ENCODE assay signal across 21 mouse cellular contexts in genomic region chr1:167631765-167632164, GRCm38 (mm10). TPM values are rescaled to one million over a fixed set of nuclear protein-coding genes. Genes with fewer than 3 reads are reported as not detected.
"Had no signal": no experiment of that assay in that cellular context is flagged by ENCODE, and none has a peak within 500 bp of the region (broad histone marks: within the 10 kb centered on the region; RNA-seq: fewer than 3 reads in every experiment).

No protein-coding gene starts in this region.

- H3K27ac ChIP-seq: liver, embryonic 12.5 days; liver, embryonic 14.5 days; midbrain, embryonic 10.5 days; midbrain, embryonic 12.5 days; neural tube, embryonic 13.5 days; neural tube, embryonic 15.5 days had no signal

- H3K36me3 ChIP-seq: liver, embryonic 12.5 days; midbrain, embryonic 10.5 days; midbrain, embryonic 12.5 days; neural tube, embryonic 13.5 days; neural tube, embryonic 15.5 days had no signal

- H3K4me1 ChIP-seq: liver, embryonic 12.5 days; midbrain, embryonic 12.5 days; neural tube, embryonic 13.5 days; neural tube, embryonic 15.5 days had no signal

- H3K4me3 ChIP-seq: liver, embryonic 12.5 days; midbrain, embryonic 10.5 days; midbrain, embryonic 12.5 days; myocyte; neural tube, embryonic 13.5 days; neural tube, embryonic 15.5 days had no signal

- DNase-seq: lung, adult 2 months; lung, postnatal 4 days; midbrain, embryonic 14.5 days; retina, postnatal 1 day; right cerebral cortex, adult 18-20 months; right cerebral cortex, postnatal 25 days; right cerebral cortex, postnatal 4 days; spleen, adult 18-20 months; thymus, adult 18-20 months; thymus, postnatal 14 days; thymus, postnatal 36 days had no signal

- H3K9ac ChIP-seq: liver, embryonic 12.5 days; liver, embryonic 14.5 days; midbrain, embryonic 12.5 days; neural tube, embryonic 13.5 days; neural tube, embryonic 15.5 days had no signal

- ATAC-seq: liver, embryonic 12.5 days; midbrain, embryonic 16.5 days had no signal

- H3K27me3 ChIP-seq: neural tube, embryonic 13.5 days had no signal

- H3K4me2 ChIP-seq: liver, embryonic 12.5 days; midbrain, embryonic 12.5 days; neural tube, embryonic 13.5 days; neural tube, embryonic 15.5 days had no signal

- H3K9me3 ChIP-seq: liver, embryonic 12.5 days; midbrain, embryonic 10.5 days; neural tube, embryonic 13.5 days; neural tube, embryonic 15.5 days had no signal

RNA-seq across cellular contexts. Expression of gene Rxrg, which starts 33.6 kb away (rescaled TPM):
- total RNA-seq: megakaryocyte, adult 5-6 weeks had no signal

RNA-seq across cellular contexts. Expression of gene Lmx1a, which starts 57.3 kb away (rescaled TPM):
- total RNA-seq: megakaryocyte, adult 5-6 weeks; megakaryocyte-erythroid progenitor cell, adult 5-6 weeks had no signal
- polyA plus RNA-seq: lung, adult 2 months; myocyte had no signal
